Mouse (Mus musculus) MEL (cell line): ENCODE data around the gene Slc9b2. TPM values are rescaled to one million over a fixed set of nuclear protein-coding genes. Genes with fewer than 3 reads are reported as not detected.

Experiments used
- DNase-seq: peaks from one replicate; pipeline ENCODE4 v3.0.0; 2011; ENCODE audit warnings: low read depth, low spot score
- H3K27ac ChIP-seq: 2 replicates; pipeline ENCODE4 v1.5.1; 2012; ENCODE audit warnings: low read depth, mild to moderate bottlenecking, control low read depth, low read length, moderate library complexity; ENCODE audit not compliant: control insufficient read depth
- H3K27me3 ChIP-seq, 2 experiments: fragments of 150-350 bp in 1 of 2; sonication (generic) in 1 of 2; 2 replicates each; pipeline ENCODE4 v1.6.1; 2012; ENCODE audit warnings: low read length in 2 of 2, mild to moderate bottlenecking in 2 of 2, improper control_type of control experiment in 1 of 2, moderate library complexity in 1 of 2; ENCODE audit not compliant: insufficient read depth in 2 of 2, control insufficient read depth in 1 of 2
- H3K36me3 ChIP-seq, 2 experiments: 2 replicates each; pipeline ENCODE4 v1.6.1; 2012 to 2014; ENCODE audit warnings: low read length in 2 of 2, improper control_type of control experiment in 1 of 2, inconsistent platforms in 1 of 2, mild to moderate bottlenecking in 1 of 2; ENCODE audit not compliant: insufficient read depth in 2 of 2, control insufficient read depth in 1 of 2
- H3K4me1 ChIP-seq, 2 experiments: fragments of 150-350 bp in 1 of 2; sonication (generic) in 1 of 2; 2 replicates each; pipeline ENCODE4 v1.6.1; 2012; ENCODE audit warnings: low read length in 2 of 2, improper control_type of control experiment in 1 of 2, mild to moderate bottlenecking in 1 of 2; ENCODE audit not compliant: insufficient read depth in 2 of 2, control insufficient read depth in 1 of 2
- H3K4me3 ChIP-seq, 2 experiments: fragments of 150-350 bp in 1 of 2; sonication (generic) in 1 of 2; 2 replicates each; pipeline ENCODE4 v1.5.1; 2012; ENCODE audit warnings: low read depth in 2 of 2, low read length in 2 of 2, mild to moderate bottlenecking in 2 of 2, moderate library complexity in 2 of 2, control low read depth in 1 of 2, improper control_type of control experiment in 1 of 2; ENCODE audit not compliant: control insufficient read depth in 1 of 2, insufficient read depth in 1 of 2
- H3K79me2 ChIP-seq: 2 replicates; pipeline ENCODE4 v1.6.1; 2012; ENCODE audit warnings: mild to moderate bottlenecking, low read length, moderate library complexity; ENCODE audit not compliant: control insufficient read depth, poor library complexity, insufficient read depth
- H3K9ac ChIP-seq: 2 replicates; pipeline ENCODE4 v1.6.1; 2012; ENCODE audit warnings: low read depth, mild to moderate bottlenecking, control low read depth, low read length, moderate library complexity; ENCODE audit not compliant: control insufficient read depth, poor library complexity, severe bottlenecking
- H3K9me3 ChIP-seq: fragments of 150-350 bp; sonication (generic); replicated peaks from 2 replicates; pipeline ENCODE4 v1.6.1; 2012; ENCODE audit warnings: mild to moderate bottlenecking, low read length, improper control_type of control experiment, moderate library complexity; ENCODE audit not compliant: insufficient read depth
- CHD1 ChIP-seq: IDR thresholded peaks from 2 replicates; pipeline ENCODE4 v1.6.1; 2012; ENCODE audit warnings: low read depth, mild to moderate bottlenecking, inconsistent platforms, low read length, improper control_type of control experiment
- CHD2 ChIP-seq: IDR thresholded peaks from 2 replicates; pipeline ENCODE4 v1.6.1; 2011; ENCODE audit warnings: low read length, improper control_type of control experiment
- CTCF ChIP-seq, 3 experiments: IDR thresholded peaks in 2 of 3; conservative IDR thresholded peaks in 1 of 3; 2 replicates each; pipeline ENCODE4 v1.5.1; 2011 to 2012; ENCODE audit warnings: low read length in 3 of 3, low read depth in 2 of 3, mild to moderate bottlenecking in 2 of 3, improper control_type of control experiment in 1 of 3, inconsistent platforms in 1 of 3, mixed read lengths in 1 of 3, moderate library complexity in 1 of 3; ENCODE audit not compliant: control insufficient read depth in 1 of 3, insufficient read depth in 1 of 3, poor library complexity in 1 of 3, severe bottlenecking in 1 of 3
- E2F4 ChIP-seq: IDR thresholded peaks from 2 replicates; pipeline ENCODE4 v1.6.1; 2011; ENCODE audit warnings: low read depth, low read length, improper control_type of control experiment, borderline replicate concordance
- GABPA ChIP-seq: IDR thresholded peaks from 2 replicates; pipeline ENCODE4 v1.6.1; 2012; ENCODE audit warnings: low read depth, mild to moderate bottlenecking, inconsistent platforms, low read length, improper control_type of control experiment, moderate library complexity
- GATA1 ChIP-seq: IDR thresholded peaks from 2 replicates; pipeline ENCODE4 v1.6.1; 2011; ENCODE audit warnings: low read depth, low read length, improper control_type of control experiment
- KAT2A ChIP-seq: conservative IDR thresholded peaks from 2 replicates; pipeline ENCODE4 v1.6.1; 2012; ENCODE audit warnings: low read depth, low read length, improper control_type of control experiment, inconsistent platforms
- MAFK ChIP-seq: IDR thresholded peaks from 2 replicates; pipeline ENCODE4 v1.6.1; 2011; ENCODE audit warnings: low read depth, mild to moderate bottlenecking, low read length, improper control_type of control experiment, borderline replicate concordance
- MEF2A ChIP-seq: IDR thresholded peaks from 2 replicates; pipeline ENCODE4 v1.6.1; 2014; ENCODE audit warnings: low read depth, mild to moderate bottlenecking, inconsistent platforms, low read length, improper control_type of control experiment; ENCODE audit not compliant: poor library complexity, insufficient replicate concordance, severe bottlenecking; ENCODE audit errors: extremely low read depth
- MXI1 ChIP-seq: IDR thresholded peaks from 2 replicates; pipeline ENCODE4 v1.6.1; 2011; ENCODE audit warnings: mild to moderate bottlenecking, low read depth, low read length, improper control_type of control experiment
- NELFE ChIP-seq: IDR thresholded peaks from 2 replicates; pipeline ENCODE4 v1.6.1; 2011; ENCODE audit warnings: low read depth, low read length, improper control_type of control experiment
- NRF1 ChIP-seq: IDR thresholded peaks from 2 replicates; pipeline ENCODE4 v1.6.1; 2014; ENCODE audit warnings: low read depth, mild to moderate bottlenecking, inconsistent platforms, low read length, improper control_type of control experiment, moderate library complexity; ENCODE audit not compliant: poor library complexity, insufficient read depth, severe bottlenecking
- POLR2A ChIP-seq, 2 experiments: IDR thresholded peaks; 2 replicates each; pipeline ENCODE4 v1.6.1; 2011 to 2012; ENCODE audit warnings: low read length in 2 of 2, mild to moderate bottlenecking in 2 of 2, control low read depth in 1 of 2, improper control_type of control experiment in 1 of 2, low read depth in 1 of 2, moderate library complexity in 1 of 2; ENCODE audit not compliant: control insufficient read depth in 1 of 2, insufficient read depth in 1 of 2, poor library complexity in 1 of 2
- POLR2AphosphoS5 ChIP-seq: IDR thresholded peaks from 2 replicates; pipeline ENCODE4 v1.6.1; 2012; ENCODE audit warnings: low read depth, borderline replicate concordance, mild to moderate bottlenecking, inconsistent platforms, low read length, moderate library complexity, mixed read lengths
- SMC3 ChIP-seq: IDR thresholded peaks from 2 replicates; pipeline ENCODE4 v1.6.1; 2011; ENCODE audit warnings: low read depth, low read length, improper control_type of control experiment
- TAL1 ChIP-seq: IDR thresholded peaks from 2 replicates; pipeline ENCODE4 v1.6.1; 2012; ENCODE audit warnings: mild to moderate bottlenecking, inconsistent platforms, low read length, moderate library complexity, mixed read lengths
- TCF12 ChIP-seq: IDR thresholded peaks from 2 replicates; pipeline ENCODE4 v1.6.1; 2014; ENCODE audit warnings: low read depth, mild to moderate bottlenecking, inconsistent platforms, low read length, improper control_type of control experiment, moderate library complexity
- USF1 ChIP-seq: IDR thresholded peaks from 2 replicates; pipeline ENCODE4 v1.6.1; 2014; ENCODE audit warnings: low read depth, mild to moderate bottlenecking, inconsistent platforms, low read length, improper control_type of control experiment, moderate library complexity
- ZC3H11A ChIP-seq: IDR thresholded peaks from 2 replicates; pipeline ENCODE4 v1.6.1; 2012; ENCODE audit warnings: low read depth, mild to moderate bottlenecking, inconsistent platforms, low read length, improper control_type of control experiment
- ZKSCAN1 ChIP-seq: IDR thresholded peaks from 2 replicates; pipeline ENCODE4 v1.6.1; 2012; ENCODE audit warnings: low read depth, mild to moderate bottlenecking, inconsistent platforms, low read length, improper control_type of control experiment, moderate library complexity
- ZMIZ1 ChIP-seq: IDR thresholded peaks from 2 replicates; pipeline ENCODE4 v1.6.1; 2012; ENCODE audit warnings: low read depth, mild to moderate bottlenecking, inconsistent platforms, low read length, improper control_type of control experiment, moderate library complexity
- ZNF384 ChIP-seq: IDR thresholded peaks from 2 replicates; pipeline ENCODE4 v1.6.1; 2012; ENCODE audit warnings: low read depth, mild to moderate bottlenecking, inconsistent platforms, low read length, improper control_type of control experiment
- polyA plus RNA-seq, 2 experiments: library from polyadenylated mRNA; stranded (reverse) in 1 of 2; unstranded in 1 of 2; fragments of >175 nt in 1 of 2; fragments of >200 nt in 1 of 2; gene quantifications; 2 replicates each; pipeline versions ENCODE4 v1.2.1 to v1.2.4; 2012; ENCODE audit warnings: low replicate concordance in 2 of 2, low read depth in 1 of 2; ENCODE audit not compliant: insufficient read length in 2 of 2, insufficient read depth in 1 of 2, missing spikeins in 1 of 2
- total RNA-seq: library from RNA; depleted of rRNA; stranded (reverse); fragments of 300-350 nt; gene quantifications from 2 replicates; pipeline ENCODE4 v1.2.3, GENCODE M21; 2012

Slc9b2 gene
- total and polyA plus RNA-seq, 3 experiments: 1.0 to 1.3 TPM; not detected in 1

- H3K79me2 ChIP-seq: no peaks in the 10 kb centered on the region
- no peaks in the 10 kb centered on the region for H3K27me3 ChIP-seq
- H3K27ac ChIP-seq: no peak overlapping the region
- H3K36me3 ChIP-seq: no peaks in the 10 kb centered on the region
- no peaks in the 10 kb centered on the region for H3K4me1 ChIP-seq
- H3K4me3 ChIP-seq: no peak overlapping the region
- DNase-seq: no peak
- H3K9ac ChIP-seq: no peak overlapping the region
- no peaks in the 10 kb centered on the region for H3K9me3 ChIP-seq
- TF ChIP-seq USF1 (no peak), POLR2A (IDR thresholded peaks at IDR 0.05; ENCODE audit: control insufficient read depth in 1 of 2, insufficient read depth in 1 of 2, low read depth in 1 of 2, low read length in 2 of 2, poor library complexity in 1 of 2) (no peak), E2F4 (no peak), MEF2A (no peak), NELFE (no peak), POLR2AphosphoS5 (no peak), GATA1 (no peak), MAFK (no peak), SMC3 (no peak), CTCF (IDR thresholded peaks at IDR 0.05 in 2 of 3, conservative IDR thresholded peaks at IDR 0.05 in 1 of 3; ENCODE audit: control insufficient read depth in 1 of 3, insufficient read depth in 1 of 3, low read depth in 2 of 3, low read length in 3 of 3, poor library complexity in 1 of 3, severe bottlenecking in 1 of 3) (no peak), MXI1 (no peak), ZMIZ1 (no peak), KAT2A (no peak), ZNF384 (no peak), TCF12 (no peak), TAL1 (no peak), CHD1 (no peak)
Observed at GRCm38 (mm10) chr3:135332691-135333090, 25.2 kb downstream of the Slc9b2 start.

- Histone ChIP-seq H3K9me3 (no peaks in the 10 kb centered on the region), H3K36me3 (no peaks in the 10 kb centered on the region), H3K27ac (no peak overlapping the region), H3K27me3 (no peaks in the 10 kb centered on the region), H3K79me2 (no peaks in the 10 kb centered on the region), H3K4me3 (no peak overlapping the region), H3K9ac (no peak overlapping the region), H3K4me1 (no peaks in the 10 kb centered on the region)
- DNase-seq: no peak
- TF ChIP-seq KAT2A (no peak), MXI1 (no peak), ZC3H11A (no peak), NELFE (no peak), GABPA (no peak), CHD2 (no peak), ZKSCAN1 (no peak), NRF1 (no peak)
Observed at GRCm38 (mm10) chr3:135333763-135334162, 26.3 kb downstream of the Slc9b2 start.
